Mouse (Mus musculus) hindbrain, embryonic 14.5 days (tissue): ENCODE measurements around the gene Unc50. TPM values are rescaled to one million over a fixed set of nuclear protein-coding genes. Genes with fewer than 3 reads are reported as not detected.

Experiments
- ATAC-seq: fragments of 200-750 bp; cut with Nextera tagmentation; 2 replicates; pipeline ENCODE4 v1.8.0; 2017; ENCODE audit warnings: moderate number of reproducible peaks, mild to moderate bottlenecking, moderate TSS enrichment, moderate library complexity; ENCODE audit not compliant: low FRiP score
- DNase-seq: peaks from one replicate; pipeline ENCODE4 v3.0.0-alpha.2; 2015; ENCODE audit warnings: low spot score
- H3K27ac ChIP-seq: fragments of 300-500 bp; sonication (generic); 2 replicates; pipeline ENCODE4 v1.5.1; 2014; ENCODE audit warnings: mild to moderate bottlenecking, moderate library complexity
- H3K27me3 ChIP-seq: fragments of 300-500 bp; sonication (generic); 2 replicates; pipeline ENCODE4 v1.6.1; 2014; ENCODE audit warnings: mild to moderate bottlenecking, low read length, mixed read lengths; ENCODE audit not compliant: control insufficient read depth, insufficient read depth
- H3K36me3 ChIP-seq: fragments of 300-500 bp; sonication (generic); replicated peaks from 2 replicates; pipeline ENCODE4 v1.6.1; 2014; ENCODE audit not compliant: control insufficient read depth, insufficient read depth
- H3K4me1 ChIP-seq: fragments of 300-500 bp; sonication (generic); replicated peaks from 2 replicates; pipeline ENCODE4 v1.6.1; 2014; ENCODE audit warnings: antibody characterized with exemption, low read length, mixed read lengths; ENCODE audit not compliant: control insufficient read depth, insufficient read depth
- H3K4me2 ChIP-seq: fragments of 300-500 bp; sonication (generic); replicated peaks from 2 replicates; pipeline ENCODE4 v1.6.1; 2014; ENCODE audit warnings: mild to moderate bottlenecking, moderate library complexity
- H3K4me3 ChIP-seq: fragments of 300-500 bp; sonication (generic); replicated peaks from 2 replicates; pipeline ENCODE4 v1.5.1; 2014; ENCODE audit warnings: mild to moderate bottlenecking, low read length
- H3K9ac ChIP-seq: fragments of 300-500 bp; sonication (generic); 2 replicates; pipeline ENCODE4 v1.6.1; 2014
- H3K9me3 ChIP-seq: fragments of 300-500 bp; sonication (generic); 2 replicates; pipeline ENCODE4 v1.6.1; 2016; ENCODE audit warnings: low read length; ENCODE audit not compliant: control insufficient read depth
- WGBS: fragments of 180-500 bp; shearing (Covaris S2); extraction: QIAGEN DNeasy Blood & Tissue Kit; methylation state at CpG from one replicate; pipeline ENCODE4 v1.1.7; 2014; 5-methylcytosine and 5-hydroxymethylcytosine counted together
- polyA plus RNA-seq: library from polyadenylated mRNA; unstranded; fragments of >200 nt; fragmentation: Nextera tagmentation; extraction: Ambion mirVana; gene quantifications from 2 replicates; pipeline ENCODE4 v1.2.1, GENCODE M21; 2014

Gene Unc50
- polyA plus RNA-seq, 1 experiment from 2014 or later, result 126 TPM

- H3K4me1 ChIP-seq, result peaks cover 22% of the 10 kb centered on the region
- WGBS, result 2% methylated on average over 40 of the region's 40 CpGs
Observed at GRCm38 (mm10) chr1:37430297-37430840, 430 bp downstream of the Unc50 start.

GRCm38 (mm10) chr1:37436419-37436818 is 6.5 kb downstream of the Unc50 start:
- Histone ChIP-seq H3K4me1 (peaks cover 4% of the 10 kb centered on the region; the same call in 1 of the 2 replicates), H3K9me3 (no peaks in the 10 kb centered on the region), H3K9ac (no peak overlapping the region), H3K4me2 (no peak overlapping the region), H3K4me3 (no peak overlapping the region), H3K27ac (no peak overlapping the region), H3K27me3 (no peaks in the 10 kb centered on the region), H3K36me3 (peaks cover 85% of the 10 kb centered on the region)
- DNase-seq, result no peak
- WGBS, result 91% methylated on average over 3 of the region's 3 CpGs
- ATAC-seq, result no peak

More at GRCm38 (mm10) chr1:37430297-37430840, 430 bp downstream of the Unc50 start:
- DNase-seq (no peak), ATAC-seq (peak; percentile 16; the same call in 1 of the 2 replicates)
- H3K4me3 ChIP-seq, result peak overlapping the region; percentile 83
- peaks cover 42% of the 10 kb centered on the region for H3K36me3 ChIP-seq
- no peaks in the 10 kb centered on the region for H3K9me3 ChIP-seq
- peak overlapping the region; percentile 77 for H3K27ac ChIP-seq
- peak overlapping the region; percentile 93 for H3K4me2 ChIP-seq
- H3K27me3 ChIP-seq, result no peaks in the 10 kb centered on the region
- H3K9ac ChIP-seq, result peak overlapping the region; percentile 87

GRCm38 (mm10) chr1:37442848-37443835 is 13.2 kb downstream of the Unc50 start:
- Histone ChIP-seq H3K27ac (no peak overlapping the region), H3K4me1 (no peaks in the 10 kb centered on the region), H3K9me3 (no peaks in the 10 kb centered on the region), H3K4me2 (no peak overlapping the region), H3K9ac (no peak overlapping the region), H3K27me3 (no peaks in the 10 kb centered on the region), H3K36me3 (peaks cover 56% of the 10 kb centered on the region), H3K4me3 (no peak overlapping the region)
- ATAC-seq (no peak), DNase-seq (no peak)
- 94% methylated on average over 16 of the region's 16 CpGs for WGBS

- H3K4me3 ChIP-seq, result no peak overlapping the region
- WGBS, result 83% methylated on average over 10 of the region's 10 CpGs
- no peaks in the 10 kb centered on the region for H3K9me3 ChIP-seq
- DNase-seq, result peak; percentile 66
- peaks cover 31% of the 10 kb centered on the region for H3K36me3 ChIP-seq
- H3K4me1 ChIP-seq, result no peaks in the 10 kb centered on the region
- H3K27ac ChIP-seq, result no peak overlapping the region
- no peak overlapping the region for H3K9ac ChIP-seq
- ATAC-seq, result no peak
- H3K4me2 ChIP-seq, result no peak overlapping the region
- H3K27me3 ChIP-seq, result no peaks in the 10 kb centered on the region
Observed at GRCm38 (mm10) chr1:37448361-37449095, 18.6 kb downstream of the Unc50 start.

GRCm38 (mm10) chr1:37451270-37451669 is 21.3 kb downstream of the Unc50 start:
- Histone ChIP-seq H3K36me3 (peaks cover 29% of the 10 kb centered on the region; the same call in 1 of the 2 replicates), H3K4me2 (no peak overlapping the region), H3K9ac (no peak overlapping the region), H3K27ac (no peak overlapping the region), H3K27me3 (no peaks in the 10 kb centered on the region), H3K4me1 (no peaks in the 10 kb centered on the region), H3K4me3 (no peak overlapping the region), H3K9me3 (no peaks in the 10 kb centered on the region)
- WGBS, result 91% methylated on average over 8 of the region's 8 CpGs
- no peak for ATAC-seq
- DNase-seq, result no peak

GRCm38 (mm10) chr1:37457546-37457945 is 27.6 kb downstream of the Unc50 start:
- Histone ChIP-seq H3K36me3 (peaks cover 12% of the 10 kb centered on the region; the same call in 1 of the 2 replicates), H3K27me3 (no peaks in the 10 kb centered on the region), H3K9me3 (no peaks in the 10 kb centered on the region), H3K27ac (no peak overlapping the region), H3K9ac (no peak overlapping the region), H3K4me1 (no peaks in the 10 kb centered on the region), H3K4me3 (no peak overlapping the region), H3K4me2 (no peak overlapping the region)
- 93% methylated on average over 7 of the region's 7 CpGs for WGBS
- ATAC-seq (no peak), DNase-seq (no peak)

- DNase-seq, result no peak
- WGBS, result 91% methylated on average over 10 of the region's 10 CpGs
- Histone ChIP-seq H3K9ac (no peak overlapping the region), H3K36me3 (peaks cover 6% of the 10 kb centered on the region; the same call in 1 of the 2 replicates), H3K27ac (no peak overlapping the region), H3K27me3 (no peaks in the 10 kb centered on the region), H3K4me1 (no peaks in the 10 kb centered on the region), H3K9me3 (no peaks in the 10 kb centered on the region), H3K4me3 (no peak overlapping the region), H3K4me2 (no peak overlapping the region)
- ATAC-seq, result no peak
Observed at GRCm38 (mm10) chr1:37464878-37465452, 35.0 kb downstream of the Unc50 start.

GRCm38 (mm10) chr1:37466322-37466995 is 36.5 kb downstream of the Unc50 start:
- Histone ChIP-seq H3K4me3 (no peak overlapping the region), H3K4me1 (no peaks in the 10 kb centered on the region), H3K36me3 (no peaks in the 10 kb centered on the region), H3K9me3 (no peaks in the 10 kb centered on the region), H3K4me2 (no peak overlapping the region), H3K27me3 (no peaks in the 10 kb centered on the region), H3K9ac (no peak overlapping the region), H3K27ac (no peak overlapping the region)
- no peak for DNase-seq
- 85% methylated on average over 3 of the region's 3 CpGs for WGBS
- ATAC-seq, result no peak
